Comparison of ENCODE assay signal across 21 mouse cellular contexts in genomic region chr13:118068038-118068437, GRCm38 (mm10).
DNase-seq lines count a peak whose midpoint lies in the region; ATAC-seq lines count a peak whose summit lies in the region.
"Had no signal": no experiment of that assay in that cellular context is flagged by ENCODE, and none has a peak within 500 bp of the region (broad histone marks: within the 10 kb centered on the region; RNA-seq: fewer than 3 reads in every experiment).

No protein-coding gene starts in this region.

- no peaks in the 10 kb centered on the region for H3K9me3 ChIP-seq in limb, embryonic 13.5 days
- H3K9me3 ChIP-seq: forebrain, embryonic 10.5 days; heart, embryonic 10.5 days; heart, embryonic 15.5 days had no signal

- H3K27me3 ChIP-seq in limb, embryonic 13.5 days, result no peaks in the 10 kb centered on the region
- H3K27me3 ChIP-seq: CH12.LX; heart, embryonic 15.5 days had no signal

- no peak overlapping the region for H3K4me3 ChIP-seq in limb, embryonic 13.5 days
- H3K4me3 ChIP-seq: forebrain, embryonic 10.5 days; heart, embryonic 10.5 days; heart, embryonic 15.5 days had no signal

- H3K4me1 ChIP-seq in limb, embryonic 13.5 days, result peaks cover 4% of the 10 kb centered on the region; the same call in 1 of the 2 replicates
- H3K4me1 ChIP-seq: heart, embryonic 10.5 days; heart, embryonic 15.5 days had no signal

- DNase-seq in ES-CJ7 (ENCODE audit: low read depth, low spot score) (peak; percentile 34), ZHBTc4 (ENCODE audit: low read depth, low spot score) (peak; percentile 9)
- DNase-seq in hindlimb bud, embryonic 11.5 days (ENCODE audit: extremely low spot score, low read depth, low spot score), result peak; percentile 37
- no peak for DNase-seq in spleen, postnatal 36 days (ENCODE audit: low spot score in 2 of 2)
- no peak for DNase-seq in adrenal gland, postnatal 14 days
- DNase-seq: adrenal gland, adult 2 months; adrenal gland, postnatal 36 days; cerebellum, adult 2 months; cerebellum, postnatal 10 days; gastrocnemius, postnatal 10 days; heart, adult 18-20 months; heart, postnatal 14 days; kidney, adult 11 months had no signal

- no peak overlapping the region for H3K27ac ChIP-seq in limb, embryonic 13.5 days
- H3K27ac ChIP-seq: forebrain, embryonic 10.5 days; heart, embryonic 10.5 days; heart, embryonic 15.5 days; hindbrain, embryonic 14.5 days had no signal

- H3K9ac ChIP-seq in limb, embryonic 13.5 days, result no peak overlapping the region
- H3K9ac ChIP-seq: heart, embryonic 15.5 days; hindbrain, embryonic 14.5 days had no signal

- no peaks in the 10 kb centered on the region for H3K36me3 ChIP-seq in limb, embryonic 13.5 days
- H3K36me3 ChIP-seq: forebrain, embryonic 10.5 days; heart, embryonic 10.5 days; heart, embryonic 15.5 days had no signal

- H3K4me2 ChIP-seq in limb, embryonic 13.5 days (replicated peaks), result no peak overlapping the region
- H3K4me2 ChIP-seq: heart, embryonic 15.5 days; hindbrain, embryonic 14.5 days had no signal

- 44% methylated on average over 2 of the region's 2 CpGs for WGBS in limb, embryonic 13.5 days

- peak; percentile 48 for ATAC-seq in limb, embryonic 13.5 days (ENCODE audit: low FRiP score, low read depth)
- ATAC-seq: activated CD4-positive, CD25-positive, alpha-beta regulatory T cell, adult 4 months; forebrain, embryonic 14.5 days had no signal

Comparison
In these comparisons a context has a peak if more than half of its experiments do, and no peak if none do; other contexts are left out.
1. DNase-seq: peak in ES-CJ7 (single experiment), ZHBTc4 (single experiment) and hindlimb bud, embryonic 11.5 days (single experiment); none in spleen, postnatal 36 days (0 of 2) and adrenal gland, postnatal 14 days (single experiment).